Mouse (Mus musculus) liver, postnatal 0 days (tissue): ENCODE data around the gene Nmt1. TPM values are rescaled to one million over a fixed set of nuclear protein-coding genes. Genes with fewer than 3 reads are reported as not detected.
A peak's percentile ranks its signal among the peaks of the same experiment; 100 is the strongest.

Source experiments
- ATAC-seq: fragments of 200-750 bp; cut with Nextera tagmentation; 2 replicates; pipeline ENCODE4 v1.8.0; 2017; ENCODE audit warnings: mild to moderate bottlenecking, moderate library complexity
- DNase-seq: peaks from one replicate; pipeline ENCODE4 v3.0.0-alpha.2; 2016
- H3K27ac ChIP-seq: fragments of 300-500 bp; sonication (generic); 2 replicates; pipeline ENCODE4 v1.5.1; 2014; ENCODE audit warnings: antibody characterized with exemption, moderate library complexity, mild to moderate bottlenecking, low read depth
- H3K27me3 ChIP-seq: fragments of 300-500 bp; sonication (generic); 2 replicates; pipeline ENCODE4 v1.6.1; 2014; ENCODE audit warnings: low read length, control low read depth, mixed read lengths; ENCODE audit not compliant: insufficient read depth
- H3K36me3 ChIP-seq: fragments of 300-500 bp; sonication (generic); replicated peaks from 2 replicates; pipeline ENCODE4 v1.6.1; 2014; ENCODE audit warnings: mild to moderate bottlenecking, control low read depth, low read length, moderate library complexity, mixed read lengths; ENCODE audit not compliant: insufficient read depth
- H3K4me1 ChIP-seq: fragments of 300-500 bp; sonication (generic); 2 replicates; pipeline ENCODE4 v1.6.1; 2014; ENCODE audit warnings: antibody characterized with exemption, mild to moderate bottlenecking, control low read depth; ENCODE audit not compliant: insufficient read depth
- H3K4me2 ChIP-seq: fragments of 300-500 bp; sonication (generic); 2 replicates; pipeline ENCODE4 v1.6.1; 2014; ENCODE audit warnings: low read depth, mild to moderate bottlenecking, low read length, moderate library complexity, mixed read lengths
- H3K4me3 ChIP-seq: fragments of 300-500 bp; sonication (generic); 2 replicates; pipeline ENCODE4 v1.5.1; 2014; ENCODE audit warnings: low read depth, low read length
- H3K9ac ChIP-seq: fragments of 300-500 bp; sonication (generic); replicated peaks from 2 replicates; pipeline ENCODE4 v1.6.1; 2014; ENCODE audit warnings: mild to moderate bottlenecking, moderate library complexity
- H3K9me3 ChIP-seq: fragments of 300-500 bp; sonication (generic); 2 replicates; pipeline ENCODE4 v1.6.1; 2016; ENCODE audit warnings: mild to moderate bottlenecking, control low read depth, low read length, mixed read lengths
- CTCF ChIP-seq: sonication (generic); IDR thresholded peaks from 2 replicates; pipeline ENCODE4 v1.5.1; 2016; ENCODE audit warnings: antibody characterized with exemption, low read depth
- EP300 ChIP-seq: IDR thresholded peaks from 2 replicates; pipeline ENCODE4 v1.6.1; 2016; ENCODE audit warnings: antibody characterized with exemption, low read depth, mild to moderate bottlenecking
- WGBS: fragments of 180-500 bp; shearing (Covaris S2); extraction: QIAGEN DNeasy Blood & Tissue Kit; methylation state at CpG from one replicate; pipeline ENCODE4 v1.1.7; 2014; ENCODE audit not compliant: insufficient replicate concordance; 5-methylcytosine and 5-hydroxymethylcytosine counted together
- polyA plus RNA-seq: library from polyadenylated mRNA; unstranded; fragments of >200 nt; fragmentation: Nextera tagmentation; extraction: Ambion mirVana; gene quantifications from 2 replicates; pipeline ENCODE4 v1.2.1, GENCODE M21; 2015

The Nmt1 gene
- polyA plus RNA-seq, 1 experiment from 2014 or later = 37.5 TPM

GRCm38 (mm10) chr11:103099352-103099940, 71.5 kb downstream of the Nmt1 start:
- Histone ChIP-seq H3K36me3 (no peaks in the 10 kb centered on the region), H3K4me2 (no peak overlapping the region), H3K4me3 (no peak overlapping the region), H3K9me3 (no peaks in the 10 kb centered on the region), H3K27me3 (peaks cover 20% of the 10 kb centered on the region), H3K4me1 (peaks cover 31% of the 10 kb centered on the region), H3K9ac (no peak overlapping the region), H3K27ac (no peak overlapping the region)
- 61% methylated on average over 12 of the region's 12 CpGs for WGBS
- no peak for TF ChIP-seq EP300
- TF ChIP-seq CTCF = no peak
- ATAC-seq = no peak
- peak; percentile 14 for DNase-seq

- peaks cover 20% of the 10 kb centered on the region for H3K27me3 ChIP-seq
- TF ChIP-seq EP300 (no peak), CTCF (no peak)
- WGBS = 60% methylated on average over 8 of the region's 8 CpGs
- no peak for ATAC-seq
- no peaks in the 10 kb centered on the region for H3K9me3 ChIP-seq
- H3K4me1 ChIP-seq = peaks cover 40% of the 10 kb centered on the region
- no peak overlapping the region for H3K4me3 ChIP-seq
- H3K9ac ChIP-seq = no peak overlapping the region
- no peak overlapping the region for H3K4me2 ChIP-seq
- no peaks in the 10 kb centered on the region for H3K36me3 ChIP-seq
- no peak overlapping the region for H3K27ac ChIP-seq
- peak; percentile 19 for DNase-seq
Measured at GRCm38 (mm10) chr11:103100361-103100760, 72.4 kb downstream of the Nmt1 start.

DNA sequence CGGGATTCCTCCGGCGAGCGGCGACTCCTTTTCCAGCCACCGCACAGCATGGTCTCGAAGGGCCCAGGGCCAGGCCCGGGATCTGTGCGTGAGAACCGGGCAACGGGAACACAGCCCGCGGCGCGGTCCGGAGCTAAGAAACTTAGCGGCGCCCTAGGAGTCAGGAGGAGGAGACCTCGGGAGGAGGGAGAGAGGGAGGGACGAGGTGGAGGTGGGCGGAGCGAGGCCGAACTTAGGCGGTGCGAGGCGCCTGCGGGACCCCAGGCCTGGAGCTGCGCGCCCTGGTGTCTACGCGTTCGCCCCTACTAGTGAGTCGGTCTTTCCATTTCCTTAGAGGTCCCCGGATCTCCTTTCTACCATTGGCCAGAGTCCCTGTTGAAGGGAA, 73.5 kb downstream of the Nmt1 start, which contains the start of the genes Plcd3 and Acbd4:
Plcd3 (minus strand) TSS at position 178 of the 385 bp plus-strand sequence.
Acbd4 (plus strand) TSS at position 202 of the 385 bp plus-strand sequence.
- peak within 1 kb of the TSS; percentile 50 for H3K9ac ChIP-seq
- no peaks in the 10 kb centered on the region for H3K9me3 ChIP-seq
- DNase-seq (peak; percentile 69), ATAC-seq (no peak)
- H3K27me3 ChIP-seq = peaks cover 20% of the 10 kb centered on the region
- H3K4me2 ChIP-seq = peak within 1 kb of the TSS; percentile 86
- WGBS = under 1% methylated on average over 34 of the region's 34 CpGs
- 0 out of 2 replicates have a peak, but pooled peaks cover 5% of the 10 kb centered on the region for H3K36me3 ChIP-seq
- TF ChIP-seq EP300 (no peak), CTCF (no peak)
- H3K4me1 ChIP-seq = peaks cover 49% of the 10 kb centered on the region
- peak within 1 kb of the TSS; percentile 57 for H3K4me3 ChIP-seq
- no peak within 1 kb of the TSS for H3K27ac ChIP-seq

DNA sequence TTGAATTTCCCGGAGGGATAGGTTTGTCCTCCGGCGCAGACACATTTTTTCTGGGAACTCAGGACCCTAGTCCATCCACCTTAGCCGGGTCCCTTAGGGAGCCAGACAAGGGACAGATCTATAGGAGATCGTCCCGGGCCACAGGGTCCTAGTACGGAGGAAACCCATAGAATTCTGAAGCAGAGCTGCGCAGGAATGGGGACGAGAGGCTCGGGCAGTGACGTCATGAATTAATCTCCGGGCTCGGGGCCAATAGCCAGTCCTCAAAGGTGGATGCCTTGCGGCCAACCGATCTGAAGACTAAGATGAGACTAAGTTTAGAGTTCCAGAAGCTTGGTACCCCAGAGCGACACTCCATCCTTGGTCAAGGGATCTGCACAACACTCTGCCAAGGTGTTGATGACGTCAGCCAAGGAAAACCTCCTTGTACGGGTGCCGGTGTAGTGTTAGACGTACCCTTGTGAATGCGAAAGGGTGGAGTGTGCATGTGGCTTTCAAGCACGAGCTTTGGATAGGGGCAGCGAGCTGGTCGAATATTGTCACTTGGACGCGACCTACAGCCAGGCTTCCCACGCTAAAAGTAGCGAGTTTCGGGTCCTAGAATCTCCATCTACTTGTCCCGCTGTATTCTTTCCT, 74.0 kb downstream of the Nmt1 start:
- peaks cover 54% of the 10 kb centered on the region for H3K4me1 ChIP-seq
- 4% methylated on average over 30 of the region's 30 CpGs for WGBS
- ATAC-seq = no peak

DNA sequence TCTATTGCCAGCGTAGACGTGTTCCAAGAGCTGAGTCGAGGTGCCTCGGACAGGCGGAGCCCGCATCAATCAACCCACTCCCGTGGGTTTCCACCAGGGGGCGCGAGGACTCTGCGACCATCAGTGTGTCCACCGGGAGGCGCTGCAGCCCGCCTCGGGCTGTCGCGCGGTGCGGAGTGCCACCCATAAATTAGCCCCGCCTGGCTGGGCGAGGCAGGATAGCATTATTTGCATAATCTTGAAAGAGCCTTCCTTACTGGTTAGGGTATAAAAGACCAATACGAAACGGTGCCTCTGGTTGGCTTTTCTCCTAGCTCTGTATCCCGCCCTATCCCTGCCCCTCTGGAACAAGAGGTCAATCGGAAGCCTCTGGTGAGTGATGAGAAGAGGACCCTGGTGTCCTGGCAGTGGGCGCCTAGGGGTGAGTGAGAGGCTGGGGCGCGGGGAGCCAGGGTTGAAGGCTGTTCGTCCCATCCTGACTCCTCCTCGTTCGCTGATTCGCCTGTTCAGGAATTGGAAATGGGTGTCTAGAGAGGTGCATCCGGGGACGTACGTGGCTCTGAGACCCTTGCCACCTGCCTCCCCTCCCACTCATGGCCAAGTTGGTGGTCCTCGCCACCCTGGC, 74.8 kb downstream of the Nmt1 start:
- peak overlapping the region; percentile 65 for H3K4me3 ChIP-seq
- H3K4me2 ChIP-seq = peak overlapping the region; percentile 86
- peaks cover 20% of the 10 kb centered on the region for H3K27me3 ChIP-seq
- ATAC-seq (peak; percentile 94), DNase-seq (peak; percentile 99)
- H3K9ac ChIP-seq = peak overlapping the region; percentile 66
- H3K9me3 ChIP-seq = no peaks in the 10 kb centered on the region
- H3K4me1 ChIP-seq = peaks cover 54% of the 10 kb centered on the region
- TF ChIP-seq CTCF = peak; percentile 100
- TF ChIP-seq EP300 = peak; percentile 16
- peak overlapping the region; percentile 66 for H3K27ac ChIP-seq
- 0 out of 2 replicates have a peak, but pooled peaks cover 13% of the 10 kb centered on the region for H3K36me3 ChIP-seq
- 1% methylated on average over 35 of the region's 35 CpGs for WGBS

More for the DNA sequence above, 74.0 kb downstream of the Nmt1 start:
- Histone ChIP-seq H3K27me3 (peaks cover 20% of the 10 kb centered on the region), H3K9ac (peak overlapping the region; percentile 50), H3K4me2 (peak overlapping the region; percentile 86), H3K27ac (no peak overlapping the region), H3K9me3 (no peaks in the 10 kb centered on the region), H3K4me3 (peak overlapping the region; percentile 57), H3K36me3 (0 out of 2 replicates have a peak, but pooled peaks cover 10% of the 10 kb centered on the region)
- no peak for TF ChIP-seq EP300
- TF ChIP-seq CTCF = no peak
- peak; percentile 59 for DNase-seq

GRCm38 (mm10) chr11:103103621-103104020, 75.6 kb downstream of the Nmt1 start:
- Histone ChIP-seq H3K9ac (peak overlapping the region; percentile 66), H3K36me3 (0 out of 2 replicates have a peak, but pooled peaks cover 13% of the 10 kb centered on the region), H3K27ac (peak overlapping the region; percentile 66), H3K4me1 (peaks cover 54% of the 10 kb centered on the region), H3K4me3 (peak overlapping the region; percentile 65), H3K27me3 (peaks cover 20% of the 10 kb centered on the region), H3K4me2 (peak overlapping the region; percentile 80), H3K9me3 (no peaks in the 10 kb centered on the region)
- TF ChIP-seq CTCF (no peak), EP300 (no peak)
- ATAC-seq (no peak), DNase-seq (peak; percentile 29)
- WGBS = 45% methylated on average over 8 of the region's 8 CpGs
